Mouse (Mus musculus): Measurements from ENCODE around the gene Csnk1e. TPM values are rescaled to one million over a fixed set of nuclear protein-coding genes. Genes with fewer than 3 reads are reported as not detected.

The Csnk1e gene
- polyA plus RNA-seq, 1 experiment from 2014 or later = 275 TPM

GRCm38 (mm10) chr15:79368313-79368811, 87.0 kb downstream of the Csnk1e start:
- Histone ChIP-seq H3K4me3 (no peak overlapping the region), H3K9ac (no peak overlapping the region), H3K4me1 (replicated peaks) (peaks cover 7% of the 10 kb centered on the region; the same call in 1 of the 2 replicates), H3K27me3 (no peaks in the 10 kb centered on the region), H3K9me3 (no peaks in the 10 kb centered on the region), H3K27ac (replicated peaks) (peak overlapping the region; percentile 24; the same call in 1 of the 2 replicates), H3K36me3 (peaks cover 83% of the 10 kb centered on the region), H3K4me2 (no peak overlapping the region)
- no peak for ATAC-seq (ENCODE audit: low read depth)
- WGBS = 74% methylated on average over 14 of the region's 14 CpGs

MicroRNAs within 50 kb of the gene (microRNA counts, 519-probe panel; counts per million panel counts)
- microRNA mmu-miR-1943 = 661 counts per million, percentile 1 among the panel's probes with 10 or more counts

Small RNA genes within 50 kb of the gene (microRNA-seq; reads per million reads assigned to microRNA genes)
- gene Gm44302 (not detected), gene Mir1943 (1.3 reads per million)

Other genes starting within 250 kb of the Csnk1e start
- gene Pick1, start 226.4 kb downstream of the Csnk1e start, polyA plus RNA-seq (2015; fragmentation: Nextera tagmentation; extraction: Ambion mirVana) = 75.0 and 88.0 TPM in 2 replicates
- 1.7 and 2.0 TPM in 2 replicates for gene Gm49486, start 226.2 kb downstream of the Csnk1e start, polyA plus RNA-seq (2015; fragmentation: Nextera tagmentation; extraction: Ambion mirVana)
- 0.43 and 0.50 TPM in 2 replicates for gene Slc16a8, start 200.8 kb downstream of the Csnk1e start, polyA plus RNA-seq (2015; fragmentation: Nextera tagmentation; extraction: Ambion mirVana)
- gene Baiap2l2, start 170.0 kb downstream of the Csnk1e start, polyA plus RNA-seq (2015; fragmentation: Nextera tagmentation; extraction: Ambion mirVana) = 2.7 TPM in 2 replicates
- 33.3 and 34.1 TPM in 2 replicates for gene Pla2g6, start 127.2 kb downstream of the Csnk1e start, polyA plus RNA-seq (2015; fragmentation: Nextera tagmentation; extraction: Ambion mirVana)
- 0.77 and 1.2 TPM in 2 replicates for gene Maff, start 108.9 kb downstream of the Csnk1e start, polyA plus RNA-seq (2015; fragmentation: Nextera tagmentation; extraction: Ambion mirVana)
- 42.0 and 45.8 TPM in 2 replicates for gene Tmem184b, start 52.0 kb downstream of the Csnk1e start, polyA plus RNA-seq (2015; fragmentation: Nextera tagmentation; extraction: Ambion mirVana)
- gene Kcnj4, start 49.7 kb upstream of the Csnk1e start, polyA plus RNA-seq (2015; fragmentation: Nextera tagmentation; extraction: Ambion mirVana) = not detected in 2 replicates
- 16.6 and 23.6 TPM in 2 replicates for gene Kdelr3, start 60.8 kb upstream of the Csnk1e start, polyA plus RNA-seq (2015; fragmentation: Nextera tagmentation; extraction: Ambion mirVana)
- gene Ddx17, start 91.2 kb upstream of the Csnk1e start, polyA plus RNA-seq (2015; fragmentation: Nextera tagmentation; extraction: Ambion mirVana) = 52.5 and 57.8 TPM in 2 replicates
- gene Dmc1, start 149.5 kb upstream of the Csnk1e start, polyA plus RNA-seq (2015; fragmentation: Nextera tagmentation; extraction: Ambion mirVana) = 1.1 and 1.2 TPM in 2 replicates
- gene Fam227a, start 203.4 kb upstream of the Csnk1e start, polyA plus RNA-seq (2015; fragmentation: Nextera tagmentation; extraction: Ambion mirVana) = 5.3 and 6.2 TPM in 2 replicates
- gene Cby1, start 203.6 kb upstream of the Csnk1e start, polyA plus RNA-seq (2015; fragmentation: Nextera tagmentation; extraction: Ambion mirVana) = 82.6 and 85.6 TPM in 2 replicates
- 263 and 294 TPM in 2 replicates for gene Tomm22, start 215.3 kb upstream of the Csnk1e start, polyA plus RNA-seq (2015; fragmentation: Nextera tagmentation; extraction: Ambion mirVana)
- 20.9 and 21.3 TPM in 2 replicates for gene Josd1, start 232.4 kb upstream of the Csnk1e start, polyA plus RNA-seq (2015; fragmentation: Nextera tagmentation; extraction: Ambion mirVana)
- 38.1 and 40.9 TPM in 2 replicates for gene Gtpbp1, start 235.3 kb upstream of the Csnk1e start, polyA plus RNA-seq (2015; fragmentation: Nextera tagmentation; extraction: Ambion mirVana)